Mouse (Mus musculus) thymus, postnatal 36 days (tissue): ENCODE results near the gene Cacnb3.
A peak's percentile ranks its signal among the peaks of the same experiment; 100 is the strongest.
"Not testable (repeated sequence)": the region's sequence is repeated elsewhere in the genome, so short reads cannot be mapped to it uniquely, and the experiment has no call there.

Experiments used
- DNase-seq, 2 experiments: peaks; one replicate each; pipeline ENCODE4 v3.0.0; 2022; ENCODE audit warnings: mixed read lengths in 2 of 2

The Cacnb3 gene

GRCm38 (mm10) chr15:98630540-98630939 is at the start of gene Cacnb3:
Cacnb3 (plus strand) TSS chr15:98630840.
- no peak for DNase-seq

- no peak for DNase-seq
Measured at GRCm38 (mm10) chr15:98582410-98582809, 48.2 kb upstream of the Cacnb3 start.

- DNase-seq = no peak
Measured at GRCm38 (mm10) chr15:98582996-98583395, 47.6 kb upstream of the Cacnb3 start.

GRCm38 (mm10) chr15:98585421-98585820 is 45.2 kb upstream of the Cacnb3 start:
- no peak for DNase-seq

GRCm38 (mm10) chr15:98586141-98586540 is 44.5 kb upstream of the Cacnb3 start:
- DNase-seq = not testable (repeated sequence)

- no peak for DNase-seq
Measured at GRCm38 (mm10) chr15:98587751-98588150, 42.9 kb upstream of the Cacnb3 start.

GRCm38 (mm10) chr15:98589640-98590336 is 40.9 kb upstream of the Cacnb3 start:
- DNase-seq = peak; percentile 48 to 66

- no peak for DNase-seq
Measured at GRCm38 (mm10) chr15:98591396-98591795, 39.2 kb upstream of the Cacnb3 start.

- DNase-seq = no peak
Measured at GRCm38 (mm10) chr15:98594193-98594592, 36.4 kb upstream of the Cacnb3 start.

- no peak for DNase-seq
Measured at GRCm38 (mm10) chr15:98595049-98595448, 35.6 kb upstream of the Cacnb3 start.

GRCm38 (mm10) chr15:98596609-98597008 is 34.0 kb upstream of the Cacnb3 start:
- no peak for DNase-seq

- DNase-seq = no peak
Measured at GRCm38 (mm10) chr15:98600036-98600709, 30.5 kb upstream of the Cacnb3 start.

GRCm38 (mm10) chr15:98601832-98602190 is 28.8 kb upstream of the Cacnb3 start:
- DNase-seq = no peak

GRCm38 (mm10) chr15:98602191-98602881 is 28.3 kb upstream of the Cacnb3 start:
- no peak for DNase-seq

GRCm38 (mm10) chr15:98602921-98603458 is 27.6 kb upstream of the Cacnb3 start:
- DNase-seq = no peak

GRCm38 (mm10) chr15:98604041-98604575 is 26.5 kb upstream of the Cacnb3 start:
- DNase-seq = no peak

GRCm38 (mm10) chr15:98606051-98606536 is 24.5 kb upstream of the Cacnb3 start:
- DNase-seq = no peak

GRCm38 (mm10) chr15:98606739-98607138 is 23.9 kb upstream of the Cacnb3 start:
- no peak for DNase-seq

GRCm38 (mm10) chr15:98607557-98607956 is 23.1 kb upstream of the Cacnb3 start:
- DNase-seq = no peak

GRCm38 (mm10) chr15:98608058-98608783 is 22.4 kb upstream of the Cacnb3 start:
- no peak for DNase-seq

GRCm38 (mm10) chr15:98608784-98609250 is 21.8 kb upstream of the Cacnb3 start:
- peak; percentile 43 to 68 for DNase-seq
